Mouse (Mus musculus): ENCODE measurements around the gene Elf2.

GRCm38 (mm10) chr3:51232205-51232910 is 108.1 kb downstream of the Elf2 start:
- TF ChIP-seq POLR2A (IDR thresholded peaks at IDR 0.05; ENCODE audit: borderline replicate concordance, insufficient read depth, low read length) (no peak), CTCF (IDR thresholded peaks at IDR 0.05; ENCODE audit: borderline replicate concordance, insufficient read depth, low read depth, low read length) (no peak)
